Mouse (Mus musculus): ENCODE results near the gene Nr2c2ap. TPM values are rescaled to one million over a fixed set of nuclear protein-coding genes. Genes with fewer than 3 reads are reported as not detected.

Nr2c2ap gene
- polyA plus RNA-seq, 1 experiment from 2014 or later = 18.7 TPM

GRCm38 (mm10) chr8:70128435-70128834, 2.7 kb upstream of the Nr2c2ap start:
- Histone ChIP-seq H3K4me3 (ENCODE audit: low read depth, low read length) (no peak overlapping the region), H3K9me3 (ENCODE audit: control insufficient read depth, low read length) (no peaks in the 10 kb centered on the region), H3K9ac (ENCODE audit: low read depth, low read length) (no peak overlapping the region), H3K36me3 (ENCODE audit: control insufficient read depth, insufficient read depth, low read length) (peaks cover 13% of the 10 kb centered on the region), H3K27me3 (replicated peaks; ENCODE audit: control insufficient read depth, insufficient read depth, low read length) (no peaks in the 10 kb centered on the region), H3K4me2 (ENCODE audit: low read depth, low read length) (no peak overlapping the region), H3K27ac (replicated peaks; ENCODE audit: low read depth, low read length) (no peak overlapping the region), H3K4me1 (ENCODE audit: control insufficient read depth, insufficient read depth, low read length) (no peaks in the 10 kb centered on the region)
- WGBS = 71% methylated on average over 3 of the region's 3 CpGs
- ATAC-seq (ENCODE audit: low read depth) = no peak
- no peak for DNase-seq (ENCODE audit: low spot score)

- WGBS = 64% methylated on average over 9 of the region's 9 CpGs
- DNase-seq (ENCODE audit: low spot score) (peak; percentile 66), ATAC-seq (ENCODE audit: low read depth) (peak; percentile 19; the same call in 1 of the 2 replicates)
- no peak overlapping the region for H3K27ac ChIP-seq (replicated peaks; ENCODE audit: low read depth, low read length)
- no peak overlapping the region for H3K9ac ChIP-seq (ENCODE audit: low read depth, low read length)
- no peak overlapping the region for H3K4me3 ChIP-seq (ENCODE audit: low read depth, low read length)
- H3K4me2 ChIP-seq (ENCODE audit: low read depth, low read length) = no peak overlapping the region
- no peaks in the 10 kb centered on the region for H3K4me1 ChIP-seq (ENCODE audit: control insufficient read depth, insufficient read depth, low read length)
- H3K36me3 ChIP-seq (ENCODE audit: control insufficient read depth, insufficient read depth, low read length) = peaks cover 23% of the 10 kb centered on the region
- no peaks in the 10 kb centered on the region for H3K9me3 ChIP-seq (ENCODE audit: control insufficient read depth, low read length)
- no peaks in the 10 kb centered on the region for H3K27me3 ChIP-seq (replicated peaks; ENCODE audit: control insufficient read depth, insufficient read depth, low read length)
Observed at GRCm38 (mm10) chr8:70129309-70129952, 1.7 kb upstream of the Nr2c2ap start.

- Histone ChIP-seq H3K4me1 (ENCODE audit: control insufficient read depth, insufficient read depth, low read length) (no peaks in the 10 kb centered on the region), H3K36me3 (ENCODE audit: control insufficient read depth, insufficient read depth, low read length) (peaks cover 29% of the 10 kb centered on the region), H3K4me3 (ENCODE audit: low read depth, low read length) (no peak overlapping the region), H3K27me3 (replicated peaks; ENCODE audit: control insufficient read depth, insufficient read depth, low read length) (no peaks in the 10 kb centered on the region), H3K27ac (replicated peaks; ENCODE audit: low read depth, low read length) (no peak overlapping the region), H3K4me2 (ENCODE audit: low read depth, low read length) (no peak overlapping the region), H3K9me3 (ENCODE audit: control insufficient read depth, low read length) (no peaks in the 10 kb centered on the region), H3K9ac (ENCODE audit: low read depth, low read length) (no peak overlapping the region)
- ATAC-seq (ENCODE audit: low read depth) (no peak), DNase-seq (ENCODE audit: low spot score) (no peak)
- WGBS = 80% methylated on average over 3 of the region's 3 CpGs
Observed at GRCm38 (mm10) chr8:70130066-70130465, 1.1 kb upstream of the Nr2c2ap start.

- Histone ChIP-seq H3K27ac (replicated peaks; ENCODE audit: low read depth, low read length) (no peak overlapping the region), H3K9me3 (ENCODE audit: control insufficient read depth, low read length) (no peaks in the 10 kb centered on the region), H3K4me1 (ENCODE audit: control insufficient read depth, insufficient read depth, low read length) (peaks cover 6% of the 10 kb centered on the region; the same call in 1 of the 2 replicates), H3K36me3 (ENCODE audit: control insufficient read depth, insufficient read depth, low read length) (peaks cover 47% of the 10 kb centered on the region), H3K27me3 (replicated peaks; ENCODE audit: control insufficient read depth, insufficient read depth, low read length) (no peaks in the 10 kb centered on the region), H3K4me2 (ENCODE audit: low read depth, low read length) (no peak overlapping the region), H3K9ac (ENCODE audit: low read depth, low read length) (no peak overlapping the region), H3K4me3 (ENCODE audit: low read depth, low read length) (no peak overlapping the region)
- ATAC-seq (ENCODE audit: low read depth) = no peak
- 86% methylated on average over 5 of the region's 5 CpGs for WGBS
- no peak for DNase-seq (ENCODE audit: low spot score)
Observed at GRCm38 (mm10) chr8:70134086-70134485, 3.0 kb downstream of the Nr2c2ap start.

- Histone ChIP-seq H3K9me3 (ENCODE audit: control insufficient read depth, low read length) (no peaks in the 10 kb centered on the region), H3K4me1 (ENCODE audit: control insufficient read depth, insufficient read depth, low read length) (peaks cover 6% of the 10 kb centered on the region; the same call in 1 of the 2 replicates), H3K36me3 (ENCODE audit: control insufficient read depth, insufficient read depth, low read length) (peaks cover 47% of the 10 kb centered on the region), H3K9ac (ENCODE audit: low read depth, low read length) (no peak overlapping the region), H3K4me3 (ENCODE audit: low read depth, low read length) (no peak overlapping the region), H3K4me2 (ENCODE audit: low read depth, low read length) (no peak overlapping the region), H3K27me3 (replicated peaks; ENCODE audit: control insufficient read depth, insufficient read depth, low read length) (no peaks in the 10 kb centered on the region), H3K27ac (replicated peaks; ENCODE audit: low read depth, low read length) (no peak overlapping the region)
- 92% methylated on average over 9 of the region's 9 CpGs for WGBS
- ATAC-seq (ENCODE audit: low read depth) (no peak), DNase-seq (ENCODE audit: low spot score) (no peak)
Observed at GRCm38 (mm10) chr8:70134931-70135330, 3.8 kb downstream of the Nr2c2ap start.

GRCm38 (mm10) chr8:70136591-70136990, 5.5 kb downstream of the Nr2c2ap start:
- DNase-seq (ENCODE audit: low spot score) = no peak
- 75% methylated on average over 4 of the region's 4 CpGs for WGBS
- no peak for ATAC-seq (ENCODE audit: low read depth)
- Histone ChIP-seq H3K36me3 (ENCODE audit: control insufficient read depth, insufficient read depth, low read length) (peaks cover 47% of the 10 kb centered on the region), H3K9me3 (ENCODE audit: control insufficient read depth, low read length) (no peaks in the 10 kb centered on the region), H3K4me3 (ENCODE audit: low read depth, low read length) (no peak overlapping the region), H3K9ac (ENCODE audit: low read depth, low read length) (no peak overlapping the region), H3K27me3 (replicated peaks; ENCODE audit: control insufficient read depth, insufficient read depth, low read length) (no peaks in the 10 kb centered on the region), H3K4me2 (ENCODE audit: low read depth, low read length) (no peak overlapping the region), H3K27ac (replicated peaks; ENCODE audit: low read depth, low read length) (no peak overlapping the region), H3K4me1 (ENCODE audit: control insufficient read depth, insufficient read depth, low read length) (peaks cover 12% of the 10 kb centered on the region)

GRCm38 (mm10) chr8:70137890-70138289, 6.8 kb downstream of the Nr2c2ap start:
- H3K9me3 ChIP-seq (ENCODE audit: control insufficient read depth, low read length) = no peaks in the 10 kb centered on the region
- peaks cover 51% of the 10 kb centered on the region for H3K36me3 ChIP-seq (ENCODE audit: control insufficient read depth, insufficient read depth, low read length)
- H3K4me3 ChIP-seq (ENCODE audit: low read depth, low read length) = peak overlapping the region; percentile 56
- ATAC-seq (ENCODE audit: low read depth) (no peak), DNase-seq (ENCODE audit: low spot score) (no peak)
- no peaks in the 10 kb centered on the region for H3K27me3 ChIP-seq (replicated peaks; ENCODE audit: control insufficient read depth, insufficient read depth, low read length)
- no peak overlapping the region for H3K27ac ChIP-seq (replicated peaks; ENCODE audit: low read depth, low read length)
- peak overlapping the region; percentile 62 for H3K4me2 ChIP-seq (ENCODE audit: low read depth, low read length)
- 90% methylated on average over 4 of the region's 4 CpGs for WGBS
- peak overlapping the region; percentile 70 for H3K9ac ChIP-seq (ENCODE audit: low read depth, low read length)
- peaks cover 12% of the 10 kb centered on the region for H3K4me1 ChIP-seq (ENCODE audit: control insufficient read depth, insufficient read depth, low read length)

GRCm38 (mm10) chr8:70139026-70139857, 8.1 kb downstream of the Nr2c2ap start, which contains the start of the genes Rfxank, Borcs8 and Mef2b:
TSS of gene Rfxank (minus strand) at chr8:70139154.
TSS of gene Borcs8 (plus strand) at chr8:70139499.
TSS of gene Mef2b (plus strand) at chr8:70139711.
- under 1% methylated on average over 46 of the region's 46 CpGs for WGBS

More at GRCm38 (mm10) chr8:70139026-70139857, 8.1 kb downstream of the Nr2c2ap start, which contains the start of the genes Rfxank, Borcs8 and Mef2b:
- DNase-seq (ENCODE audit: low spot score) (peak; percentile 100), ATAC-seq (ENCODE audit: low read depth) (peak; percentile 98)
- peaks cover 43% of the 10 kb centered on the region for H3K36me3 ChIP-seq (ENCODE audit: control insufficient read depth, insufficient read depth, low read length)
- no peaks in the 10 kb centered on the region for H3K9me3 ChIP-seq (ENCODE audit: control insufficient read depth, low read length)
- H3K4me3 ChIP-seq (ENCODE audit: low read depth, low read length) = peak within 1 kb of the TSS; percentile 56
- H3K4me2 ChIP-seq (ENCODE audit: low read depth, low read length) = peak within 1 kb of the TSS; percentile 62
- H3K9ac ChIP-seq (ENCODE audit: low read depth, low read length) = peak within 1 kb of the TSS; percentile 72
- peaks cover 12% of the 10 kb centered on the region for H3K4me1 ChIP-seq (ENCODE audit: control insufficient read depth, insufficient read depth, low read length)
- peak within 1 kb of the TSS; percentile 72 for H3K27ac ChIP-seq (replicated peaks; ENCODE audit: low read depth, low read length)
- no peaks in the 10 kb centered on the region for H3K27me3 ChIP-seq (replicated peaks; ENCODE audit: control insufficient read depth, insufficient read depth, low read length)
